Mouse (Mus musculus): Measurements from ENCODE around the gene Islr.

Gene Islr

DNA sequence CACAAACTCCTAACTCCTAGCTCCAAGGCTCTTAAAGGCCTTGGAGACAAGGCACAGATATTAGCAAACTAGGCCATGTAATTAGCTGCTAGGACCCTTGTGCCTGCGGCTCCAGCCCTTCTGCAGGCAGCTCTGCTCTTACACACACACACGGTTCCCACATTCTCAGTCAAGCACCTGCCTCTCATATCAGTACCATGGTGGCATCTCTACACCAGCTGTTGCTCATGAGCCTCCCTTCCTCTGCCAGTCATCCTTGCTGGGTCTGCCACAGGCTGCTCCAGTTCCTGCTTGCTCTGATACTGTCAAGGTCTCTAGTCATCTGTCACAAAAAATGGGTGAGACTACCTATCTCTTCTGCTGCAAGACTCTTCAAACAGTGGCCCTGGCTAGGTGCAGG, 20.2 kb upstream of the Islr start:
- DNase-seq (ENCODE audit: extremely low spot score, low read depth, low spot score) = no peak

DNA sequence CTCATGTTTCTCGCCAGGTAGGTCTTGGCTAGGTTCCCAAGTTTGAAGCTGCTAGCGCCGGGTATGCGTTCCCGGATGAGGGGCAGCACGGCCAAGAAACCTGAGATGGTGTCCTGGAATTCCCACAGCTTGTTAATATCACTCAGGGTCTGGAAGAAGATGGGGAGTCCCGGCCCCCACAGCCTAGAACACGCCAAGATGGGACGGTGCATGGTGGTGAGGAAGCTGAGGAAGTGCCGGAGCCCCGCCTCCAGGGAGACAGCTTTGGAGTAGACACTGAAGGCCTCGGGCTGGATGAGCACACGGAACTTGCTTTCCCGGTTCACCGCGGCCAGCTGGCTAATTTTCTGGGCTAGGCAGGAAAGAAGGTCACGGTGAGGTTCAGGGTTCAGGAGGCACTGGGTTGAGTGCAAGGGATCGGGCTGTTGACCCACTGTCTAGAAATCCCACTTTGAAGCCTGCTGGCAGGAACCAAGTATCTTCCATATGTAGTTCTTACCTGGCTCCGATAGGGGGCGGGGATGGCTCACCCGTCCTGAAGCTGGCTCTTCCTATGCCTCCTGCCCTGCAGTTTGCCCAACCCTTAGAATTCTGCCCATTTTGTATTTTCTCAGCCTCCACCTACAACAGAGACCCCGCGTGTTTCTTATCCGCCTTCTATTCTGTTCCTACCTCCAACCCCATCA, 16.3 kb upstream of the Islr start:
- DNase-seq (ENCODE audit: extremely low spot score, low read depth, low spot score) = no peak

GRCm38 (mm10) chr9:58218539-58218938, 14.4 kb upstream of the Islr start:
- no peak for DNase-seq (ENCODE audit: extremely low spot score, low read depth, low spot score)

DNA sequence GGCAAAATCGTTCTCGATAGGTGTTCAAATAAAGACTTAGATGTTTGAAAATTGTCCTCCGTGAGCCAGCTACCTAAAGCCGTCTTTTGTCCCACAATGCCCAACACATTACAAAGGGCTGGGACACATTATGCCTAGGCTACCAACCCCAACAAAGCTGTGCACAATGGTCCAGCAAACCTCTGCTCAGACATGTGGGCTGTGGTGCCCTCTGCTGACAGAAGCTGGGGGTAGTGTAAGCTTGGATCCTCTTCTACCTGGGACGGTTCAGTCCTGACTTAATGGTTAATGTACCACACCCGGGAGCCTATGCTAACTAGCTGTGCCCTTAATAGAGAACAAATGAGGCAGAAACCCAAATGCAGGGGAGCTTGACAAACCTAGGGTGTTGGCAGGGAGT, 12.3 kb upstream of the Islr start:
- DNase-seq (ENCODE audit: extremely low spot score, low read depth, low spot score) = no peak

DNA sequence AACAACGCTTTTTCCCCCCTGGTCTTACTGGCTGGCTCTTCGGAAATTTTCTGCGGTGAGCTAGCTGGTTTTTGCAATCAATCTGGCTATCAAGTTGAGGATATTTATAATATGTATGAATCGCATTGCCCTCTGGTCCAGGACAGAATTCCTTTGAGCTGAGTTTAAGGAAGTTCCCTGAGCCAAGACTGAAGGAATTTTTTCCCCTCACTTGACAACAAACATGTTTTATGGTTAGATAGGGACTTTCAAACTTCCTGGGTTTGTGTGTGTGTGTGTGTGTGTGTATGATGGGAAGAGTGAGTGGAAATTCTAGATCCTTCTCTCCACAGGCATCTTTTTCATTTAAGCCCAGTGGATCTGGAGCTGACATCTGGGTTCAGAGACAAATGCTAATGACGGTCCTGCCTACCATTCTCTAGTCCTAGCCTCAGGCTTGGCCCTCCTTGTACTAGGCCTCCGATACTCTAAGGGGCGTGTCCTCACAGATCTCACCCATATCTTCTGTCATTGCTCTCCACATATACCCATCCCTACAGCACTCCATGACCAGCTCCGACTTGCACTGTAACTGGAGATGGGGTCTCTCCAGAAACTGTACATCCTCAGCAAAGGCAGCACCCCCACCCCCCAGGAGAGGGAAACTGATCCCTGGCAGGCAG, 10.5 kb upstream of the Islr start:
- DNase-seq (ENCODE audit: extremely low spot score, low read depth, low spot score) = no peak

- no peak for DNase-seq (ENCODE audit: extremely low spot score, low read depth, low spot score)
These were observed 9.8 kb upstream of the Islr start for GRCm38 (mm10) chr9:58213865-58214264.

DNA sequence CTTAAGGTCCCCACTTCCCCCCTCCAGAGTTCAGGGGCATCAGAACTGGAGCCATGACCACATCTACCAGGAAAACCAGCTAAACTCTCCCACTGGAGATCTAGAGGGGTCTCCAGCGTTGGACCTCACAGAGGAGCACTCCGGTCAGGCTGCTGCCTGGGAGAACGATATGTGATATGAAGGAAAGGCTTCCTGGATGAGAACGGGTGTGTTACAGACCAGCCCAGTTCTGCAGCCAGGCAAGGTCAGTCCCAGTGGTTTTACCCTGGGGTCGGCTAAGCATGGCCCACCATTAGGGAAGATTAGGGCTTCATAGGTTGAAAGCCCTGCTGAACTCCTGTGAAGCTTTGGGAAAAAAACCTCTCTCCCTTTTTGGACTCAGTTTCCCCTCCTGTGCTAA, 9.3 kb upstream of the Islr start:
- no peak for DNase-seq (ENCODE audit: extremely low spot score, low read depth, low spot score)

GRCm38 (mm10) chr9:58210304-58210627, 6.2 kb upstream of the Islr start:
- no peak for DNase-seq (ENCODE audit: extremely low spot score, low read depth, low spot score)

- no peak for DNase-seq (ENCODE audit: extremely low spot score, low read depth, low spot score)
These were observed 5.6 kb upstream of the Islr start for GRCm38 (mm10) chr9:58209462-58210303.

DNA sequence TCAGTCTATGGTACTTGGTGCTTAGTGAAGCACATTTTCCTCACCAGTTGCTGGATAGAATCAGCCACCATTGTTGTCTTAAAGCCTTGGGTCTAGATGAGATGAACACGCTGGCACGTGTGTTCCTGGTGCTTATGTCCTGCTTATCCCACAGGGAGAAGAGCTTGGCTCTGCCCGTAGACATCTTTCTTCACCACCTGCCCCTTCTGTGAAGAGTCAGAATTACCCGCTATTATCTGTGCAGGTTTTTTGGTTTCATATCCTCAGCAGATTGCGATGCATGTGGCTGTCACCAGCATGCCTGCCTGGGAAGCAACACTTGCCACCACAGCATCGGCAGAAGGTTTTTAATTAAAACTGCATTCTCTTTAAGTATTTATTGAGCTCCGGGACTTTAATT, 1.9 kb upstream of the Islr start:
- no peak for DNase-seq (ENCODE audit: extremely low spot score, low read depth, low spot score)

GRCm38 (mm10) chr9:58204448-58205000, 418 bp upstream of the Islr start:
- DNase-seq (ENCODE audit: extremely low spot score, low read depth, low spot score) = peak; percentile 72

GRCm38 (mm10) chr9:58202676-58203453, 1.2 kb downstream of the Islr start:
- no peak for DNase-seq (ENCODE audit: extremely low spot score, low read depth, low spot score)

DNA sequence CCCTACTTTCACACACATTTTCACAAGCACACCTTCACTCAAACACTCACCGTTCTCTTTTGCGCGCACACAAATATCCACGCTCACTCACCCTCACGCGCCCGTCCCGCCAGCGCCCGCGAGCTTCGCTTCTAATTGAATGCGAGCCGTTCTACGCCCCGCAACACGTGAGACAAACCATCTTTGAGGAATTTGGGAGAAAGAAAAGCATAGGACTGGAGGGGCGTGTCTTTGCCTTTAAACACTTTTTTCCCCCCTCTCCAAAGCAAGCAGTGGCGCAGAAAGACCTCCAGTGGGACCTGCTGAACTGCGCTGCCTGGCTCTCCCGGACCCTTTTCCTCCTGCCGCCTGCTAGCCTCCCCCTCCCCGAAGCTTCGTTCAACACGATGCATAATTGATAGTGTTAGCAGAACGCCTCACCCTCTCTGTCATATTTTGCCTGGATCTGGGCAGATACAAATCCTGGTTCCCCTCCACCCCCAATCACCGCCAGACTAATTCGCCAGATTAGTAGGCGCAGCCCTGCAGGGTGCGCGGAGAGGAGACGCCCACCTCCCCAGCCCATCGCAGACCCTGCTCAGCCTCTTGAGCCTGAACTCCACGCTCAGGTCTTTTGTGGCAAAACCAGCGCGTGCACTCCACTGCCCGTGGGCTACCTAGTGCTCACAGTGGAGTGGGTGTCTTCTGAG, 2.1 kb downstream of the Islr start:
- no peak for DNase-seq (ENCODE audit: extremely low spot score, low read depth, low spot score)

- no peak for DNase-seq (ENCODE audit: extremely low spot score, low read depth, low spot score)
These were observed 2.8 kb downstream of the Islr start for GRCm38 (mm10) chr9:58201091-58201842.

DNA sequence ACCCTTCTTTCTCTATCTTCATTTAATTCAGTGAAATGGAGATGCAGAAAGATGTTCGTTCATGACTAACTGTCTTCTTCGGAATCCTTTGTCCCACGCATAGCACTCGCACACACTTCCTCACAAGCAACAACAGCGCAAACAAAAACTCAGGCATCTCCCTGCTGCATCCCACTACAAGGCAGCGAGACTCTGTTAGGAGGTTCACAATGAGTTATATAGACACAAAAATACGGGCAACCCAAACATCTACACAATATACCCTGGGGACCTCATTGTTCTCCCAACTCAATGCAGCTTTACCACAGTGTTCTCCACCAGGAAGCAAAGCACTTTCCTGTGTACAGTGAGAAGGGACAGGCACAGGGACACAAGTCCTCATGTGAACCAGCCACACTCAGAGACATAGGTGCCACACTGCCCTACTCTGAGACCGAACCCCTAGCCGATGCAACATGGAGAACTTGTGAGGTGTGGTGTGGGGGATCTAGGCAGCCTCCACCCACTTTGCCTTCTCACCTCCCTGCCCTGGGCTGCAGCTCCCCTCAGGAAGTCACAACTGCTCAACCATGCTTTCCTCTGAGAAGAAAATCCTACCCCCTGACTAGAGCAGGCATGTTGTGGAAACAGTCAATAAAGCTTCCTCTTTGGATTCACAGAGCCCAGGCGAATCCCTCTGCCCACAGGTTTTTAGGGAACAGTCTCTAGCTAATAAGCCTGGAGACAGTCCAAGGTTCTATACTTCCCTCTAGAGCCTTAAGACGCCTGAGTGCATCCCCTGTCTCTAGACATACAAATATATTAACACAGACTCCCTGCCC, 3.6 kb downstream of the Islr start:
- DNase-seq (ENCODE audit: extremely low spot score, low read depth, low spot score) = no peak

GRCm38 (mm10) chr9:58199381-58200269, 4.5 kb downstream of the Islr start:
- no peak for DNase-seq (ENCODE audit: extremely low spot score, low read depth, low spot score)

DNA sequence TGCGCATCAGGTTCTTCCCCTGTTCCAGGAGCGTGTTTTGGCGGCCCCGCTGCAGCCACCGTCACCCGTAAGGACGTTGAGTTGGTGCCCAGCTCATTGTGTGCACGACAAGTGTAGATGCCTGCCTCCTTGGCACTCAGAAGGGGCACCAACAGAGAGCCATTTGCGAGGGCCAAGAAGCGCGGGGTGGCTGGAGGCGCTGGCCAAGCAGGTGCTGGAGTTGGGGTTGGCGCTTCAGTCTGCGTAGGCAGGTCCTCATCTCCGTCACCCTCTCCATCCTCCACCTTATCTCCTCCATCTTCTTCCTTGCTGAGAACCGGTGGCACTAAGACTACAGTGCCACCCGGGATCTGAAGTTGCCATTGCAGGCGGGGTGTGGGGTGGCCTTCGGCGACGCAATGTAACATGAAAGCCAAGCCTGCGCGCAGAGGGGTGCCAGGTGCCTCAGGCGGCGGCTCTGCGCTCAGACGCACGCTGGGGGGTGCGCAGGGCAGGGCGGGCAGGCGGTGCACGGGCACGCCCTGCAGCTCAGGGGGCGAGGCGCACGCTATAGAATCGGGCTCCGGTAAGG, 5.2 kb downstream of the Islr start:
- no peak for DNase-seq (ENCODE audit: extremely low spot score, low read depth, low spot score)

All from hindlimb bud, embryonic 11.5 days (tissue).